ENCODE assay signal across 9 mouse cellular contexts in genomic region chr4:88727324-88727723, GRCm38 (mm10). TPM values are rescaled to one million over a fixed set of nuclear protein-coding genes. Genes with fewer than 3 reads are reported as not detected.
DNase-seq lines count a peak whose midpoint lies in the region; ATAC-seq and TF ChIP-seq lines count a peak whose summit lies in the region.
"Had no signal": no experiment of that assay in that cellular context is flagged by ENCODE, and none has a peak within 500 bp of the region (broad histone marks: within the 10 kb centered on the region; RNA-seq: fewer than 3 reads in every experiment).

No protein-coding gene starts in this region.

- H3K36me3 ChIP-seq in intestine, postnatal 0 days (ENCODE audit: control insufficient read depth, insufficient read depth): no peaks in the 10 kb centered on the region
- no peaks in the 10 kb centered on the region for H3K36me3 ChIP-seq in intestine, embryonic 16.5 days (ENCODE audit: control insufficient read depth, insufficient read depth, low read length)
- no peaks in the 10 kb centered on the region for H3K36me3 ChIP-seq in lung, postnatal 0 days (ENCODE audit: insufficient read depth, low read length)
- H3K36me3 ChIP-seq in forebrain, embryonic 10.5 days (replicated peaks): no peaks in the 10 kb centered on the region

- TF ChIP-seq CTCF in intestine, postnatal 0 days (IDR thresholded peaks at IDR 0.05; ENCODE audit: low read depth): peak; percentile 80
- peak; percentile 87 for TF ChIP-seq CTCF in lung, postnatal 0 days (IDR thresholded peaks at IDR 0.05)

- H3K27me3 ChIP-seq in intestine, postnatal 0 days (replicated peaks; ENCODE audit: control insufficient read depth, insufficient read depth, low read length): no peaks in the 10 kb centered on the region
- H3K27me3 ChIP-seq in intestine, embryonic 16.5 days (replicated peaks; ENCODE audit: control insufficient read depth, insufficient read depth, low read length): no peaks in the 10 kb centered on the region
- no peaks in the 10 kb centered on the region for H3K27me3 ChIP-seq in lung, postnatal 0 days (replicated peaks; ENCODE audit: insufficient read depth, low read length)
- H3K27me3 ChIP-seq in forebrain, embryonic 10.5 days (ENCODE audit: poor library complexity, severe bottlenecking): no peaks in the 10 kb centered on the region

- H3K27ac ChIP-seq in intestine, postnatal 0 days (ENCODE audit: low read depth, low read length): no peak overlapping the region
- H3K27ac ChIP-seq in intestine, embryonic 16.5 days (ENCODE audit: low read length): no peak overlapping the region
- H3K27ac ChIP-seq in lung, postnatal 0 days (ENCODE audit: low read length): no peak overlapping the region
- no peak overlapping the region for H3K27ac ChIP-seq in forebrain, embryonic 10.5 days

- no peak overlapping the region for H3K9ac ChIP-seq in intestine, postnatal 0 days (ENCODE audit: low read depth, low read length)
- no peak overlapping the region for H3K9ac ChIP-seq in intestine, embryonic 16.5 days (ENCODE audit: low read depth, low read length)
- H3K9ac ChIP-seq in lung, postnatal 0 days (replicated peaks; ENCODE audit: low read depth): no peak overlapping the region

- no peak for ATAC-seq in intestine, postnatal 0 days
- ATAC-seq in intestine, embryonic 16.5 days: no peak
- ATAC-seq in granulocyte monocyte progenitor cell, adult 5-6 weeks (replicated peaks; ENCODE audit: poor library complexity, severe bottlenecking): peak; percentile 89
- ATAC-seq in lung, postnatal 0 days: peak; percentile 36

- 0% methylated on average over 1 of the region's 1 CpGs for WGBS in intestine, postnatal 0 days
- 5% methylated on average over 1 of the region's 1 CpGs for WGBS in intestine, embryonic 16.5 days
- WGBS in lung, postnatal 0 days: 0% methylated on average over 1 of the region's 1 CpGs
- WGBS in forebrain, embryonic 10.5 days: 15% methylated on average over 1 of the region's 1 CpGs

- H3K4me1 ChIP-seq in intestine, postnatal 0 days (replicated peaks; ENCODE audit: control insufficient read depth, insufficient read depth, low read length): no peaks in the 10 kb centered on the region
- H3K4me1 ChIP-seq in intestine, embryonic 16.5 days (ENCODE audit: control insufficient read depth, insufficient read depth, low read length): no peaks in the 10 kb centered on the region
- no peaks in the 10 kb centered on the region for H3K4me1 ChIP-seq in lung, postnatal 0 days (ENCODE audit: insufficient read depth, low read depth, low read length)
- H3K4me1 ChIP-seq in forebrain, embryonic 10.5 days: no peaks in the 10 kb centered on the region

- H3K4me2 ChIP-seq in intestine, postnatal 0 days (replicated peaks; ENCODE audit: low read depth): no peak overlapping the region
- no peak overlapping the region for H3K4me2 ChIP-seq in intestine, embryonic 16.5 days (ENCODE audit: low read depth, low read length)
- H3K4me2 ChIP-seq in lung, postnatal 0 days (replicated peaks; ENCODE audit: low read depth, low read length): no peak overlapping the region

- H3K4me3 ChIP-seq in intestine, postnatal 0 days (ENCODE audit: low read depth, low read length): no peak overlapping the region
- no peak overlapping the region for H3K4me3 ChIP-seq in intestine, embryonic 16.5 days (ENCODE audit: low read length)
- H3K4me3 ChIP-seq in lung, postnatal 0 days (ENCODE audit: low read depth, low read length): no peak overlapping the region
- H3K4me3 ChIP-seq in forebrain, embryonic 10.5 days: no peak overlapping the region

- DNase-seq in NIH3T3 (ENCODE audit: low read depth): peak; percentile 68
- peak; percentile 81 for DNase-seq in lung, postnatal 0 days (ENCODE audit: low spot score)
- DNase-seq in cerebellum, postnatal 36 days: no peak
- no peak for DNase-seq in forebrain, embryonic 10.5 days (ENCODE audit: extremely low spot score, low spot score)
- no peak for DNase-seq in ovary, postnatal 36 days (ENCODE audit: low spot score)

- no peaks in the 10 kb centered on the region for H3K9me3 ChIP-seq in intestine, postnatal 0 days (ENCODE audit: control insufficient read depth)
- no peaks in the 10 kb centered on the region for H3K9me3 ChIP-seq in intestine, embryonic 16.5 days (ENCODE audit: control insufficient read depth, low read length)
- no peaks in the 10 kb centered on the region for H3K9me3 ChIP-seq in lung, postnatal 0 days (ENCODE audit: low read length)
- no peaks in the 10 kb centered on the region for H3K9me3 ChIP-seq in forebrain, embryonic 10.5 days

- no peak for TF ChIP-seq EP300 in lung, postnatal 0 days (IDR thresholded peaks at IDR 0.05)

RNA-seq across cellular contexts. Expression of gene Klhl9, which starts 5.1 kb away (rescaled TPM):
- polyA plus RNA-seq in intestine, postnatal 0 days (2015; fragmentation: Nextera tagmentation; extraction: Ambion mirVana): 40.5 and 42.5 TPM in 2 replicates
- polyA plus RNA-seq in intestine, embryonic 16.5 days (2015; fragmentation: Nextera tagmentation; extraction: Ambion mirVana): 63.4 and 69.9 TPM in 2 replicates
- 33.5 and 45.5 TPM in 2 replicates for total RNA-seq in granulocyte monocyte progenitor cell, adult 5-6 weeks (2014; fragmentation: Nextera tagmentation)
- total RNA-seq in granulocyte monocyte progenitor cell, adult 5-6 weeks (2017): 72.4 and 96.0 TPM in 2 replicates
- 54.1 and 59.7 TPM in 2 replicates for polyA plus RNA-seq in lung, postnatal 0 days (2015; fragmentation: Nextera tagmentation; extraction: Ambion mirVana)
- 98.4 and 103 TPM in 2 replicates for polyA plus RNA-seq in forebrain, embryonic 10.5 days (2016; fragmentation: Nextera tagmentation; extraction: Ambion mirVana)

RNA-seq across cellular contexts. Expression of gene Gm26566, which starts 5.7 kb away (rescaled TPM):
- polyA plus RNA-seq in intestine, postnatal 0 days (2015; fragmentation: Nextera tagmentation; extraction: Ambion mirVana): 0.16 and 0.43 TPM in 2 replicates
- polyA plus RNA-seq in intestine, embryonic 16.5 days (2015; fragmentation: Nextera tagmentation; extraction: Ambion mirVana): 0.62 and 1.4 TPM in 2 replicates
- not detected in 2 replicates for total RNA-seq in granulocyte monocyte progenitor cell, adult 5-6 weeks (2014; fragmentation: Nextera tagmentation)
- 0.69 TPM in 1 of 2 replicates, not detected in the other for total RNA-seq in granulocyte monocyte progenitor cell, adult 5-6 weeks (2017)
- 0.19 TPM in 1 of 2 replicates, not detected in the other for polyA plus RNA-seq in lung, postnatal 0 days (2015; fragmentation: Nextera tagmentation; extraction: Ambion mirVana)
- 0.84 and 1.1 TPM in 2 replicates for polyA plus RNA-seq in forebrain, embryonic 10.5 days (2016; fragmentation: Nextera tagmentation; extraction: Ambion mirVana)

RNA-seq across cellular contexts. Expression of gene Gm13271, which starts 27.3 kb away (rescaled TPM):
- not detected in 2 replicates for polyA plus RNA-seq in intestine, postnatal 0 days (2015; fragmentation: Nextera tagmentation; extraction: Ambion mirVana)
- not detected in 2 replicates for polyA plus RNA-seq in intestine, embryonic 16.5 days (2015; fragmentation: Nextera tagmentation; extraction: Ambion mirVana)
- not detected in 2 replicates for total RNA-seq in granulocyte monocyte progenitor cell, adult 5-6 weeks (2014; fragmentation: Nextera tagmentation)
- not detected in 2 replicates for total RNA-seq in granulocyte monocyte progenitor cell, adult 5-6 weeks (2017)
- polyA plus RNA-seq in lung, postnatal 0 days (2015; fragmentation: Nextera tagmentation; extraction: Ambion mirVana): not detected in 2 replicates
- not detected in 2 replicates for polyA plus RNA-seq in forebrain, embryonic 10.5 days (2016; fragmentation: Nextera tagmentation; extraction: Ambion mirVana)
- total RNA-seq: layer of hippocampus, postnatal 25 days had no signal

RNA-seq across cellular contexts. Expression of gene Gm13283, which starts 32.6 kb away (rescaled TPM):
- 0.20 TPM in 1 of 2 replicates, not detected in the other for polyA plus RNA-seq in intestine, postnatal 0 days (2015; fragmentation: Nextera tagmentation; extraction: Ambion mirVana)
- polyA plus RNA-seq in intestine, embryonic 16.5 days (2015; fragmentation: Nextera tagmentation; extraction: Ambion mirVana): 0.21 TPM in 1 of 2 replicates, not detected in the other
- total RNA-seq in granulocyte monocyte progenitor cell, adult 5-6 weeks (2014; fragmentation: Nextera tagmentation): 0.49 TPM in 1 of 2 replicates, not detected in the other
- total RNA-seq in granulocyte monocyte progenitor cell, adult 5-6 weeks (2017): 0.21 TPM in 1 of 2 replicates, not detected in the other
- polyA plus RNA-seq in lung, postnatal 0 days (2015; fragmentation: Nextera tagmentation; extraction: Ambion mirVana): 0.38 and 0.44 TPM in 2 replicates
- polyA plus RNA-seq in forebrain, embryonic 10.5 days (2016; fragmentation: Nextera tagmentation; extraction: Ambion mirVana): 0.35 and 0.49 TPM in 2 replicates
- total RNA-seq: layer of hippocampus, postnatal 25 days had no signal

RNA-seq across cellular contexts. Expression of gene Ifnab, which starts 36.2 kb away (rescaled TPM):
- polyA plus RNA-seq in intestine, postnatal 0 days (2015; fragmentation: Nextera tagmentation; extraction: Ambion mirVana): not detected in 2 replicates
- not detected in 2 replicates for polyA plus RNA-seq in intestine, embryonic 16.5 days (2015; fragmentation: Nextera tagmentation; extraction: Ambion mirVana)
- not detected in 2 replicates for total RNA-seq in granulocyte monocyte progenitor cell, adult 5-6 weeks (2014; fragmentation: Nextera tagmentation)
- total RNA-seq in granulocyte monocyte progenitor cell, adult 5-6 weeks (2017): not detected in 2 replicates
- polyA plus RNA-seq in lung, postnatal 0 days (2015; fragmentation: Nextera tagmentation; extraction: Ambion mirVana): not detected in 2 replicates
- polyA plus RNA-seq in forebrain, embryonic 10.5 days (2016; fragmentation: Nextera tagmentation; extraction: Ambion mirVana): not detected in 2 replicates
- total RNA-seq: layer of hippocampus, postnatal 25 days had no signal

Comparison
In these comparisons a context has a peak if more than half of its experiments do, and no peak if none do; other contexts are left out.
1. ATAC-seq: peak in granulocyte monocyte progenitor cell, adult 5-6 weeks (single experiment) and lung, postnatal 0 days (single experiment); none in intestine, postnatal 0 days (single experiment) and intestine, embryonic 16.5 days (single experiment).
2. DNase-seq: peak in NIH3T3 (single experiment) and lung, postnatal 0 days (single experiment); none in cerebellum, postnatal 36 days (0 of 2), forebrain, embryonic 10.5 days (single experiment) and ovary, postnatal 36 days (single experiment).